Mouse (Mus musculus) CH12.LX (cell line): ENCODE data around the gene 4930469K13Rik. TPM values are rescaled to one million over a fixed set of nuclear protein-coding genes. Genes with fewer than 3 reads are reported as not detected.

Experiments
- DNase-seq: peaks from one replicate; pipeline ENCODE4 v3.0.0-alpha.2; 2013; ENCODE audit errors: extremely low read depth
- H3K27ac ChIP-seq: 2 replicates; pipeline ENCODE4 v1.5.1; 2012; ENCODE audit warnings: low read depth, mild to moderate bottlenecking, control low read depth, moderate library complexity; ENCODE audit not compliant: insufficient read depth
- H3K27me3 ChIP-seq: replicated peaks from 2 replicates; pipeline ENCODE3; 2012; ENCODE audit warnings: inconsistent platforms
- H3K36me3 ChIP-seq, 2 experiments: replicated peaks in 1 of 2; 2 replicates each; pipeline versions ENCODE3 to v1.6.1; 2012; ENCODE audit warnings: inconsistent platforms in 1 of 2, low read length in 1 of 2, mild to moderate bottlenecking in 1 of 2, mixed read lengths in 1 of 2, moderate library complexity in 1 of 2; ENCODE audit not compliant: control insufficient read depth in 1 of 2, insufficient read depth in 1 of 2
- H3K4me1 ChIP-seq, 2 experiments: 2 replicates each; pipeline ENCODE4 v1.6.1; 2012; ENCODE audit warnings: inconsistent platforms in 1 of 2, moderate library complexity in 1 of 2; ENCODE audit not compliant: insufficient read depth in 2 of 2, control insufficient read depth in 1 of 2
- H3K4me2 ChIP-seq: 2 replicates; pipeline ENCODE4 v1.6.1; 2012; ENCODE audit warnings: low read depth, mild to moderate bottlenecking, control low read depth; ENCODE audit not compliant: poor library complexity, insufficient read depth, severe bottlenecking
- H3K4me3 ChIP-seq, 3 experiments: fragments of 150-350 bp in 1 of 3; sonication (generic) in 1 of 3; replicated peaks in 1 of 3; 2 replicates each; pipeline versions ENCODE3 to v1.5.1; 2011 to 2012; ENCODE audit warnings: low read depth in 2 of 3, low read length in 2 of 3, mild to moderate bottlenecking in 2 of 3, moderate library complexity in 2 of 3, control low read depth in 1 of 3, improper control_type of control experiment in 1 of 3, inconsistent platforms in 1 of 3, mixed read lengths in 1 of 3; ENCODE audit not compliant: poor library complexity in 1 of 3
- H3K79me2 ChIP-seq: replicated peaks from 2 replicates; pipeline ENCODE4 v1.6.1; 2012; ENCODE audit warnings: mild to moderate bottlenecking, moderate library complexity; ENCODE audit not compliant: control insufficient read depth, poor library complexity, insufficient read depth, severe bottlenecking; ENCODE audit errors: extremely low read depth
- H3K9ac ChIP-seq: 2 replicates; pipeline ENCODE4 v1.6.1; 2012; ENCODE audit warnings: low read depth, mild to moderate bottlenecking, control low read depth, moderate library complexity; ENCODE audit not compliant: insufficient read depth
- H3K9me3 ChIP-seq: replicated peaks from 2 replicates; pipeline ENCODE3; 2012; ENCODE audit warnings: low read length, inconsistent platforms, mixed read lengths
- BHLHE40 ChIP-seq: IDR thresholded peaks from 2 replicates; pipeline ENCODE4 v1.6.1; 2011; ENCODE audit warnings: mild to moderate bottlenecking, low read depth, low read length, improper control_type of control experiment
- CHD2 ChIP-seq: IDR thresholded peaks from 2 replicates; pipeline ENCODE4 v1.6.1; 2011; ENCODE audit warnings: low read length, improper control_type of control experiment
- CTCF ChIP-seq, 2 experiments: IDR thresholded peaks in 1 of 2; conservative IDR thresholded peaks in 1 of 2; 2 replicates each; pipeline ENCODE4 v1.5.1; 2011 to 2012; ENCODE audit warnings: low read depth in 2 of 2, low read length in 2 of 2, improper control_type of control experiment in 1 of 2, inconsistent platforms in 1 of 2, mild to moderate bottlenecking in 1 of 2, moderate library complexity in 1 of 2
- E2F4 ChIP-seq: IDR thresholded peaks from 2 replicates; pipeline ENCODE4 v1.6.1; 2011; ENCODE audit warnings: low read depth, low read length, improper control_type of control experiment; ENCODE audit not compliant: insufficient replicate concordance
- ETS1 ChIP-seq: conservative IDR thresholded peaks from 2 replicates; pipeline ENCODE4 v1.6.1; 2012; ENCODE audit warnings: low read depth, mild to moderate bottlenecking, inconsistent platforms, low read length, improper control_type of control experiment, moderate library complexity
- GABPA ChIP-seq: IDR thresholded peaks from 2 replicates; pipeline ENCODE4 v1.6.1; 2012; ENCODE audit warnings: low read depth, low read length, improper control_type of control experiment, inconsistent platforms; ENCODE audit not compliant: insufficient replicate concordance
- MAFK ChIP-seq: IDR thresholded peaks from 2 replicates; pipeline ENCODE4 v1.6.1; 2011; ENCODE audit warnings: low read length, improper control_type of control experiment; ENCODE audit not compliant: insufficient replicate concordance
- MAX ChIP-seq: IDR thresholded peaks from 2 replicates; pipeline ENCODE4 v1.6.1; 2011; ENCODE audit warnings: low read length, improper control_type of control experiment
- MEF2A ChIP-seq: IDR thresholded peaks from 2 replicates; pipeline ENCODE4 v1.6.1; 2014; ENCODE audit warnings: low read depth, mild to moderate bottlenecking, inconsistent platforms, low read length, improper control_type of control experiment, borderline replicate concordance
- MXI1 ChIP-seq: IDR thresholded peaks from 2 replicates; pipeline ENCODE4 v1.6.1; 2011; ENCODE audit warnings: mild to moderate bottlenecking, low read depth, low read length, improper control_type of control experiment
- MYC ChIP-seq: IDR thresholded peaks from 2 replicates; pipeline ENCODE4 v1.6.1; 2011; ENCODE audit warnings: low read depth, mild to moderate bottlenecking, improper control_type of control experiment, low read length
- NRF1 ChIP-seq: IDR thresholded peaks from 2 replicates; pipeline ENCODE4 v1.6.1; 2014; ENCODE audit warnings: low read depth, mild to moderate bottlenecking, inconsistent platforms, low read length, improper control_type of control experiment, moderate library complexity
- PAX5 ChIP-seq: IDR thresholded peaks from 2 replicates; pipeline ENCODE4 v1.6.1; 2012; ENCODE audit warnings: low read length, inconsistent platforms, mixed read lengths
- POLR2AphosphoS2 ChIP-seq: IDR thresholded peaks from 2 replicates; pipeline ENCODE4 v1.6.1; 2011; ENCODE audit warnings: low read depth, low read length, improper control_type of control experiment
- RCOR1 ChIP-seq: conservative IDR thresholded peaks from 2 replicates; pipeline ENCODE4 v1.6.1; 2012; ENCODE audit warnings: low read depth, mild to moderate bottlenecking, inconsistent platforms, low read length, improper control_type of control experiment
- TBP ChIP-seq: conservative IDR thresholded peaks from 2 replicates; pipeline ENCODE4 v1.6.1; 2011; ENCODE audit warnings: low read depth, low read length, improper control_type of control experiment
- TCF12 ChIP-seq: IDR thresholded peaks from 2 replicates; pipeline ENCODE4 v1.6.1; 2014; ENCODE audit warnings: low read depth, mild to moderate bottlenecking, inconsistent platforms, low read length, improper control_type of control experiment
- USF2 ChIP-seq: conservative IDR thresholded peaks from 2 replicates; pipeline ENCODE4 v1.6.1; 2011; ENCODE audit warnings: low read depth, low read length, improper control_type of control experiment
- ZC3H11A ChIP-seq: IDR thresholded peaks from 2 replicates; pipeline ENCODE4 v1.6.1; 2012; ENCODE audit warnings: low read depth, mild to moderate bottlenecking, inconsistent platforms, low read length, improper control_type of control experiment
- ZKSCAN1 ChIP-seq: IDR thresholded peaks from 2 replicates; pipeline ENCODE4 v1.6.1; 2012; ENCODE audit warnings: low read depth, inconsistent platforms, low read length, improper control_type of control experiment, borderline replicate concordance
- ZMIZ1 ChIP-seq: IDR thresholded peaks from 2 replicates; pipeline ENCODE4 v1.6.1; 2012; ENCODE audit warnings: low read depth, mild to moderate bottlenecking, inconsistent platforms, low read length, improper control_type of control experiment
- dilution Hi-C: fragments of 300-500 bp; cut with MboI; formaldehyde crosslinking; loops from 2 replicates; pipeline ENCODE4 v1.14.3; 2020; ENCODE audit warnings: low sequenced_read_pairs; ENCODE audit not compliant: extremely low pct_unique_long_range_greater_than_20kb, extremely low pct_ligation_motif_present
- in situ Hi-C: fragments of 300-500 bp; cut with MboI; formaldehyde crosslinking; loops from 3 replicates; pipeline ENCODE4 v1.14.3; 2019; ENCODE audit warnings: low sequenced_read_pairs, low pct_ligation_motif_present, low pct_unique_long_range_greater_than_20kb, mixed read lengths
- polyA plus RNA-seq: library from polyadenylated mRNA; unstranded; fragments of >175 nt; gene quantifications from 2 replicates; pipeline ENCODE4 v1.2.1, GENCODE M21; 2012; ENCODE audit warnings: low read depth; ENCODE audit not compliant: insufficient read length
- total RNA-seq, 2 experiments: library from RNA; depleted of rRNA; stranded (reverse); fragments of 300-350 nt in 1 of 2; fragments of >200 nt in 1 of 2; gene quantifications; 2 replicates each; pipeline ENCODE4 v1.2.3; 2012 to 2014

4930469K13Rik gene
- total and polyA plus RNA-seq, 3 experiments = not detected

DNA sequence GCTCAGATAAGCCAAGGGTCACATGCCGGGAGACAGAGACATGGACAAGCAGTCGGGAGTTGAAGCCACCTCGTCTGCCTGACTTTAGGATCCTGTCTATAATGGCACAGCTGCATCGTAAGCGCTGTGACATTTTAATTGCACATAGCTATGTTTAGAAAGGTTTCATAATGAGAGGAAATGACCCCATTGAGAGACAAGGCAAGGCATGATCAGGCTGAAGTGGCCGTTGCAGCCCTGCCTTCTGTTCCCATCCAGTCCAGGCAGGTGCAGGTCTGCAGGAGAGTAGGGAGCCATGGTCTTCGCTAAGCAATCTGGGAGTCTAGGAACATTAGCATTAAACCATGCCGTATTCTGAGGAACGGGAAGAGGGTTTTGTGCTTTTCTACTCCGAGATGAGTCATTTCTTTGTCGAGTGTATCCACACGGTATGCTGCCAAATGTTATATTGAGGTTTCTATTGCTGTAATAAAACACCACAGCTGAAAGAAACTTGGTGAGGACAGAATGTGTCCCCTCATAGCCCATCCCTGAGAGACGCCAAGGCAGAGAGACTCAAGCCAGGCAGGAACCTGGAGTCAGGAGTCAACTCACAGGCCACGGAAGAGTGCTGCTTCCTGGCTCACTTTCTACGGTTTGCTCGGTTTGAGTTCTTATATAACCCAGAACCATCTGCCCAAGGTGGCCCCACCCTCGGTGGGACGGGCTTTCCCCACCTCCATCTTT is 165.8 kb downstream of the 4930469K13Rik start (continued):
- TF ChIP-seq NRF1 = no peak
- peak; percentile 96 for TF ChIP-seq TBP
- no peak for TF ChIP-seq USF2
- no peak for TF ChIP-seq POLR2AphosphoS2
- peak; percentile 55 for TF ChIP-seq BHLHE40
- peak; percentile 59; the same call in 1 of the 2 replicates for TF ChIP-seq MYC
- no peak for TF ChIP-seq E2F4
- no peak for TF ChIP-seq CTCF (conservative IDR thresholded peaks at IDR 0.05 in 1 of 2, IDR thresholded peaks at IDR 0.05 in 1 of 2; ENCODE audit: low read depth in 2 of 2, low read length in 2 of 2)
- no peak for TF ChIP-seq GABPA
- no peak; the same call in 1 of the 2 replicates for TF ChIP-seq ETS1
- TF ChIP-seq ZKSCAN1 = no peak
- peak; percentile 52; the same call in 1 of the 2 replicates for TF ChIP-seq TCF12
- TF ChIP-seq ZMIZ1 = peak; percentile 77; the same call in 1 of the 2 replicates
- peak; percentile 35; the same call in 1 of the 2 replicates for TF ChIP-seq MAFK
- peak; percentile 82; the same call in 1 of the 2 replicates for TF ChIP-seq RCOR1
- no peak for TF ChIP-seq ZC3H11A
- TF ChIP-seq MAX = peak; percentile 78
- peak; percentile 47; the same call in 1 of the 2 replicates for TF ChIP-seq MEF2A
- TF ChIP-seq PAX5 = no peak

DNA sequence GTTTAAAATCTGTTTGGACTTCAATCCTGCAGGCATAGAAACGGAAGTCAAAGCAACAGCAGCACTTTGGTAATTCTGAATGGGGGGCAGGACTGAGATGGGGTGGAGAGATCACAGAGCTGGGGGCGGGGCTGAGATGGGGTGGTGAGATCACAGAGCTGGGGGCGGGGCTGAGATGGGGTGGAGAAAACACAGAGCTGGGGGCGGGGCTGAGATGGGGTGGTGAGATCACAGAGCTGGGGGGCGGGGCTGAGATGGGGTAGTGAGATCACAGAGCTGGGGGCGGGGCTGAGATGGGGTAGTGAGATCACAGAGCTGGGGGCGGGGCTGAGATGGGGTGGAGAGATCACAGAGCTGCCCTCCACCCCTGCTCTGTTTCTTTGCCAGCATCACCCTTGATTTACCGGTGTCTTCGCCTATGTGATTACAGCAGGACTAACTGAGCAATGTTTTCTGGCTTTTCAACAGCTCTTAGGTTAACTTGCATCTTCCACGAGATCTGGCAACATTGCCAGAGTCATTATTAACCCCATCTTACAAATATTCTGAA is 166.4 kb downstream of the 4930469K13Rik start:
- Histone ChIP-seq H3K4me1 (peaks cover 16 to 25% of the 10 kb centered on the region in 2 experiments), H3K4me2 (peak overlapping the region; percentile 70), H3K36me3 (no peaks in the 10 kb centered on the region), H3K9ac (peak overlapping the region; percentile 2), H3K79me2 (no peaks in the 10 kb centered on the region), H3K27me3 (peaks cover 5% of the 10 kb centered on the region), H3K27ac (no peak overlapping the region), H3K9me3 (no peaks in the 10 kb centered on the region), H3K4me3 (peak overlapping the region in 1 of 3 experiments; percentile 34)
- peak; percentile 44; the same call in 1 of the 2 replicates for TF ChIP-seq CHD2
- TF ChIP-seq ZMIZ1 = 0 out of 2 replicates have a peak, but pooled peaks have one; percentile 10
- no peak for TF ChIP-seq MXI1
- dilution Hi-C loops = no loop called here
- peak; percentile 91 for DNase-seq
- in situ Hi-C loops = no loop called here
